Mouse (Mus musculus): ENCODE data around the gene Lmf1. TPM values are rescaled to one million over a fixed set of nuclear protein-coding genes. Genes with fewer than 3 reads are reported as not detected.

Gene Lmf1
- polyA plus RNA-seq, 1 experiment: 10.9 TPM

DNA sequence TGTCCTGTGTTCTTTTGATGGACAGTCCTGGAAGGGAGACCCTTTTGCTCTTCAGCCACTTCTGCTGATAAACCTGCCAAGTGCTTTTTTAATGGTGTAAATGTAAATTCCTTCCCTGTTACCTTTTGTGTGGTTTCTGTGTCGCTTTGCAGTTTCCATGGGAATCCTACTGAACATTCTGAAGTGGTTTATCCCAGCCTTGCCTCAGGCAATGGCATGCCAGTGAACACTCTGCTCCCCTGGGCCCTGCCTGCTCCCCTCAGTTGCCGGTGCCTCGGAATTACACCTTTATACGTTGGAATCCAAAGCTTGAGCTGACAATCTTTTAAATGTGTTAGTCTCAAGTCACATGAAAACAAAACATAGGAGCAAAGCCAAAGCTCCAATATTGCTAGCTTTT, 62.1 kb downstream of the Lmf1 start:
- Histone ChIP-seq H3K27ac (ENCODE audit: insufficient read depth, low read depth, low read length) (no peak overlapping the region), H3K36me3 (ENCODE audit: control insufficient read depth, insufficient read depth, low read length) (no peaks in the 10 kb centered on the region), H3K4me1 (ENCODE audit: control insufficient read depth, insufficient read depth, insufficient read length, low read length) (no peaks in the 10 kb centered on the region), H3K4me3 (ENCODE audit: low read depth, low read length) (no peak overlapping the region), H3K27me3 (ENCODE audit: control insufficient read depth, insufficient read depth, low read length) (no peaks in the 10 kb centered on the region)
- TF ChIP-seq POLR2A (IDR thresholded peaks at IDR 0.05; ENCODE audit: low read depth, low read length): no peak
- no peak for TF ChIP-seq CTCF (IDR thresholded peaks at IDR 0.05; ENCODE audit: extremely low read depth, insufficient read length, insufficient replicate concordance, low read depth, low read length)
- 90% methylated on average over 4 of the region's 4 CpGs for WGBS

DNA sequence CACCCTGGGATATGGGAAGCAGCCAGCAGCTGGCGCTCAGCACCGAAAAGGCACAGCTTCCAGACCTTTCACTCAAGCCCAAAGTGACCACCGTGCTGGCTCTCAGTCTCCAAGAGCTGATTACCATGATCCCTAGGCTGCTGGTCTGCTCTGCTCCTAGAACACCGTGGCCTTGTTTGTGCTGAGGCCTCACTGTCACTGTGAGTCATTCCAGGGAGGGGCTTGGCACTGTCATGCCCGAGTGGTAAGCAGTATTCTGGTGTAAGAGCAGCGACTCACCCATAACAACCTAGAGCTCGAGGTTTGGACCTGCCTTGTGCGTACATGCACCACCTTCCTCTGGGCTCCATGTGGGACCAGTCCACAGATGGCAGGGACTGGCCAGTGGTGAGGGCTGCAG, 63.1 kb downstream of the Lmf1 start:
- H3K27me3 ChIP-seq (ENCODE audit: control insufficient read depth, insufficient read depth, low read length): no peaks in the 10 kb centered on the region
- WGBS: 48% methylated on average over 8 of the region's 8 CpGs
- H3K36me3 ChIP-seq (ENCODE audit: control insufficient read depth, insufficient read depth, low read length): no peaks in the 10 kb centered on the region; the same call in 1 of the 2 replicates
- TF ChIP-seq CTCF (IDR thresholded peaks at IDR 0.05; ENCODE audit: extremely low read depth, insufficient read length, insufficient replicate concordance, low read depth, low read length) (no peak), POLR2A (IDR thresholded peaks at IDR 0.05; ENCODE audit: low read depth, low read length) (no peak)
- H3K4me1 ChIP-seq (ENCODE audit: control insufficient read depth, insufficient read depth, insufficient read length, low read length): no peaks in the 10 kb centered on the region
- H3K4me3 ChIP-seq (ENCODE audit: low read depth, low read length): no peak overlapping the region
- no peak overlapping the region for H3K27ac ChIP-seq (ENCODE audit: insufficient read depth, low read depth, low read length)

DNA sequence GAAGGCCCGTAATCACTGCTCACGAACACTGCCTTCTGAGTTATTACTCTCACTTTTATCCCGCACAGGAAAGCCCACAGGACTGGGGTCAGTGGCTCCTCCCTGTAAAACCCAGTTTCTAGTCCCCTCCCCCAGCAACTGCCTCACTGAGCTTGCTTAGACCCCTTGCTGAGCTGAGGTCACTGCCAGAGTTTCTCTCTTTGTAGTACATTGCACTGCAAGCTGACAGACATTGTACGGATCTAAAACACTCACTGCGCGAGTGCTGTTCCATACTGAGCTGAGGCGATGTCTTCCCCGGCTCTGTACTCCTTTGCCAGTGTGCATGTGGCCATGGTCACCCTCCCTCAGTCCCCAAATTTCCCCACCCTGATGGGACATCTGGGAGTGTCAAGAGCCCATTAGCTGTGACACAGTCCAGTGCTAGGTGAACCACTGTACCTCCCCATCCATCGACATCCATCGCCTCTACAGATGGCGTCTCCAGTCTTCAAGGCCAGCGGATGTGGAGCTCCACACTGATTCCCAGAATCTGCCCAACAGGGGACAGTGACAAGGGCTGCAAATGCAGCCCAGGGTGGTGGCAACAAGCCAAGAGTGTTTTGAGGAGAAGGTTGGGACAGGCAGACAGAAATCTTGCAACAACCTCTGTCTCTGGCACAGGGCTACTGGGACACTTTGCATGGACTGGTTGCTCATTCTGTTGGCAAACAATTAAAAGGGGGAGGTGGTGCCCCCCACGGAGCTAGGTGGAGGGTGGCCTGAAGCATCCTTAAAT, 64.8 kb downstream of the Lmf1 start:
- Histone ChIP-seq H3K4me1 (ENCODE audit: control insufficient read depth, insufficient read depth, insufficient read length, low read length) (no peaks in the 10 kb centered on the region), H3K36me3 (ENCODE audit: control insufficient read depth, insufficient read depth, low read length) (no peaks in the 10 kb centered on the region; the same call in 1 of the 2 replicates), H3K27me3 (ENCODE audit: control insufficient read depth, insufficient read depth, low read length) (no peaks in the 10 kb centered on the region), H3K4me3 (ENCODE audit: low read depth, low read length) (no peak overlapping the region), H3K27ac (ENCODE audit: insufficient read depth, low read depth, low read length) (no peak overlapping the region)
- TF ChIP-seq POLR2A (IDR thresholded peaks at IDR 0.05; ENCODE audit: low read depth, low read length) (no peak), CTCF (IDR thresholded peaks at IDR 0.05; ENCODE audit: extremely low read depth, insufficient read length, insufficient replicate concordance, low read depth, low read length) (no peak)
- 85% methylated on average over 13 of the region's 13 CpGs for WGBS

DNA sequence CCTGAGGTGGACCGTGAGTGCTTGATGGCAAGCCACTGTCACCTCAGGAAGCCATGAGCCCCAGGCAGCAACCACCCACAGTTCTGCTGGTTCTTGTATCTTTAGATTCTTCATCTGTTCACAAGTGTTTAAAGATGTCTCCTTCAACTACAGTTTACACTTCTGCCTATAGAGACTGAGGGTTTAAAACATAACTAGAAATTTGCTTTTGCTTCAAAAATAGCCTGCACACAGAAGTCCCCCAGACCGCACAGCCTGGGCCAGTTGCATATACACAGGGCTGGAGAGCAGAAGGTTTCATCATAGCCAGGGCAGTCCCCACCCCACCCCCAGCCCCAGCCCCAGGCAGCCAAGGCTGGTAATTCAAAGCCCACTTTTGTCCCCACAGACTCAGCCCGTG, 65.9 kb downstream of the Lmf1 start:
- Histone ChIP-seq H3K36me3 (ENCODE audit: control insufficient read depth, insufficient read depth, low read length) (no peaks in the 10 kb centered on the region; the same call in 1 of the 2 replicates), H3K4me3 (ENCODE audit: low read depth, low read length) (no peak overlapping the region), H3K27me3 (ENCODE audit: control insufficient read depth, insufficient read depth, low read length) (no peaks in the 10 kb centered on the region), H3K4me1 (ENCODE audit: control insufficient read depth, insufficient read depth, insufficient read length, low read length) (no peaks in the 10 kb centered on the region), H3K27ac (ENCODE audit: insufficient read depth, low read depth, low read length) (no peak overlapping the region)
- 98% methylated on average over 3 of the region's 3 CpGs for whole genome bisulfite sequencing
- TF ChIP-seq CTCF (IDR thresholded peaks at IDR 0.05; ENCODE audit: extremely low read depth, insufficient read length, insufficient replicate concordance, low read depth, low read length): no peak
- TF ChIP-seq POLR2A (IDR thresholded peaks at IDR 0.05; ENCODE audit: low read depth, low read length): no peak

DNA sequence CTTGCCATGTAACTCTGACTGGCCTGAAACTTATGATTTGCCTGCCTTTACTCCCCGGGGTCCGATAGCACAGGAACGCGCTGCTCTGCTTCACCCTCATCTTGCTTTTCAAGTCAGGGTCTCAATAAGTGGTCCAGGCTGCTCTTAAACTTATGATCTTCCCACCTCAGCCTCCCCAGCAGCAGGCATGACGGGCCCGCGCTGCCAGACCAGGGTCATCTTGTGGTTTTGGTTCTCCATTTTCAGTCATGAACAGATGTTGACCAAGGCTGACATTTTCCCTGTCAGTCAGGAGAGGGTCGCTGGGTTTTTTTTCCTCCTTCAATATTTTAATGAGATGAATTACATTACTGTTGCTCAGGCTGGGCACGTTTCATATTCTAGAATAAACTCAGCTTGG, 66.8 kb downstream of the Lmf1 start:
- H3K4me3 ChIP-seq (ENCODE audit: low read depth, low read length): no peak overlapping the region
- no peaks in the 10 kb centered on the region for H3K4me1 ChIP-seq (ENCODE audit: control insufficient read depth, insufficient read depth, insufficient read length, low read length)
- no peak for TF ChIP-seq POLR2A (IDR thresholded peaks at IDR 0.05; ENCODE audit: low read depth, low read length)
- no peak overlapping the region for H3K27ac ChIP-seq (ENCODE audit: insufficient read depth, low read depth, low read length)
- no peaks in the 10 kb centered on the region; the same call in 1 of the 2 replicates for H3K36me3 ChIP-seq (ENCODE audit: control insufficient read depth, insufficient read depth, low read length)
- WGBS: 88% methylated on average over 9 of the region's 9 CpGs
- H3K27me3 ChIP-seq (ENCODE audit: control insufficient read depth, insufficient read depth, low read length): no peaks in the 10 kb centered on the region

DNA sequence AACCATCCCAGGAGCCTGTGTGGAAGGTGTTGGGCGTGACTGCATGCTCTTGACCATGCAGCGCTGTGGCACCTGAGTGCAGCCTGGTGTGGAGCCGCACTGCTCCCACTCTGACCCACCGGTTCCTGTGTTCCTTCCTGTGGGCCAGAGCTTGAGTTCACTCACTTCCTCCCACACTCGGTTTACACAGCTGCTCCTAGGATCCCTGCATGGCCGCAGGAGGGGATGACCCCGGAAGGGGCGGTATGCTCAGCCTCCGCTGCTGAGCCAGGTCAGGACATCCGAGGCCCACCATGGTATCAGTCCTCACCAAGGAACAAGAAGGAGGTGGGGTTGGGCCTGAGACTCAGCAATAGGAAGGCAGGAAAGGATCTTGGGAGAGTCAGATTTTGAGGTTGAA, 69.0 kb downstream of the Lmf1 start:
- H3K36me3 ChIP-seq (ENCODE audit: control insufficient read depth, insufficient read depth, low read length): no peaks in the 10 kb centered on the region; the same call in 1 of the 2 replicates
- 88% methylated on average over 10 of the region's 10 CpGs for WGBS
- H3K4me1 ChIP-seq (ENCODE audit: control insufficient read depth, insufficient read depth, insufficient read length, low read length): no peaks in the 10 kb centered on the region
- no peaks in the 10 kb centered on the region for H3K27me3 ChIP-seq (ENCODE audit: control insufficient read depth, insufficient read depth, low read length)
- TF ChIP-seq CTCF (IDR thresholded peaks at IDR 0.05; ENCODE audit: extremely low read depth, insufficient read length, insufficient replicate concordance, low read depth, low read length): no peak
- no peak for TF ChIP-seq POLR2A (IDR thresholded peaks at IDR 0.05; ENCODE audit: low read depth, low read length)
- no peak overlapping the region for H3K27ac ChIP-seq (ENCODE audit: insufficient read depth, low read depth, low read length)
- no peak overlapping the region for H3K4me3 ChIP-seq (ENCODE audit: low read depth, low read length)

DNA sequence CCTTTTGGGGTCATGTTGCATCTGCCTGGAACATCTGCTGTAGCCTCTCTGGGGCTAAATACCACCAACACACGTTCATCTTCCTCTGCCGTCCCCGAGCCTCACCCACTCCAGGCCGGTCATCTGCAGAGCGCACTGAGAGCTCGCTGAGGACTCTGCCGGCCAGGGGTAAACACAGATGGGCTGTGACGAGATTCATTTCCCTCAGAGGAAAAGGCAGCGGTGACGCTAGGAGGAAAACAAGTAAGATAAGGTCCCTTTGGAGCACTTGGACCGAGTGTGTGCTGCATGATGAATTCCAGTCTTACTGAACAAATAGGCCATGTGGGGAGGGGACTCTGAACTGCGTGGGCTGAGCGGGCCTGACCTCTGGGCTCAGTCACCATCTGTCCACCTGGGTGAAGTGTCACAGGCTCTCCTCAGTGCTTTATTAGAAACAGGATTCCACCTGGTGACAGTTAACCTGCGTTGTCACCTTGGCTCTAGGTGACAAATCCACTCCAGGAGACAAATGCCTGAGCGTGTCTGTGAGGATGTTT, 69.9 kb downstream of the Lmf1 start:
- Histone ChIP-seq H3K4me1 (ENCODE audit: control insufficient read depth, insufficient read depth, insufficient read length, low read length) (no peaks in the 10 kb centered on the region), H3K27ac (ENCODE audit: insufficient read depth, low read depth, low read length) (no peak overlapping the region), H3K4me3 (ENCODE audit: low read depth, low read length) (no peak overlapping the region), H3K27me3 (ENCODE audit: control insufficient read depth, insufficient read depth, low read length) (no peaks in the 10 kb centered on the region), H3K36me3 (ENCODE audit: control insufficient read depth, insufficient read depth, low read length) (no peaks in the 10 kb centered on the region; the same call in 1 of the 2 replicates)
- 77% methylated on average over 15 of the region's 15 CpGs for WGBS
- TF ChIP-seq CTCF (IDR thresholded peaks at IDR 0.05; ENCODE audit: extremely low read depth, insufficient read length, insufficient replicate concordance, low read depth, low read length): no peak
